Mouse (Mus musculus) kidney, adult 2 months (tissue): ENCODE results near the gene Upp2.

ENCODE experiments used
- CTCF ChIP-seq: fragments of 200-500 bp; conservative IDR thresholded peaks from 2 replicates; pipeline ENCODE4 v1.5.1; 2011; ENCODE audit warnings: low read depth, mild to moderate bottlenecking, control low read depth, low read length, moderate library complexity, mixed read lengths; ENCODE audit not compliant: insufficient read depth, insufficient read length
- POLR2A ChIP-seq: fragments of 200-500 bp; IDR thresholded peaks from one replicate; pipeline ENCODE4 v1.6.1; 2011; ENCODE audit warnings: low read depth, low read length, control low read depth

GRCm38 (mm10) chr2:58669114-58669513, 102.0 kb downstream of the Upp2 start:
- TF ChIP-seq CTCF = no peak
- TF ChIP-seq POLR2A = no peak
